ENCODE assay signal across 9 mouse cellular contexts in genomic region chr2:32963544-32963943, GRCm38 (mm10). TPM values are rescaled to one million over a fixed set of nuclear protein-coding genes. Genes with fewer than 3 reads are reported as not detected.
DNase-seq lines count a peak whose midpoint lies in the region; ATAC-seq and TF ChIP-seq lines count a peak whose summit lies in the region.
"Had no signal": no experiment of that assay in that cellular context is flagged by ENCODE, and none has a peak within 500 bp of the region (broad histone marks: within the 10 kb centered on the region; RNA-seq: fewer than 3 reads in every experiment).

No protein-coding gene starts in this region.

- no peaks in the 10 kb centered on the region for H3K9me3 ChIP-seq in erythroblast, embryonic 14.5 days (ENCODE audit: control insufficient read depth, low read length)
- no peaks in the 10 kb centered on the region for H3K9me3 ChIP-seq in neural tube, embryonic 11.5 days (ENCODE audit: control insufficient read depth, low read length)
- H3K9me3 ChIP-seq in limb, embryonic 13.5 days: no peaks in the 10 kb centered on the region
- no peaks in the 10 kb centered on the region for H3K9me3 ChIP-seq in stomach, postnatal 0 days (ENCODE audit: control insufficient read depth, low read length)

- no peak overlapping the region for H3K9ac ChIP-seq in neural tube, embryonic 11.5 days (ENCODE audit: low read length)
- H3K9ac ChIP-seq in limb, embryonic 13.5 days: peak overlapping the region; percentile 99
- H3K9ac ChIP-seq in stomach, postnatal 0 days (ENCODE audit: low read length): no peak overlapping the region; the same call in 1 of the 2 replicates

- no peak for TF ChIP-seq EP300 in stomach, postnatal 0 days (optimal IDR thresholded peaks at IDR 0.05)

- peaks cover 81% of the 10 kb centered on the region for H3K4me1 ChIP-seq in erythroblast, embryonic 14.5 days (ENCODE audit: control insufficient read depth)
- H3K4me1 ChIP-seq in neural tube, embryonic 11.5 days (ENCODE audit: control insufficient read depth, insufficient read depth, low read length): peaks cover 25% of the 10 kb centered on the region
- H3K4me1 ChIP-seq in limb, embryonic 13.5 days: peaks cover 54% of the 10 kb centered on the region
- H3K4me1 ChIP-seq in stomach, postnatal 0 days (replicated peaks; ENCODE audit: control insufficient read depth, insufficient read depth): peaks cover 3% of the 10 kb centered on the region; the same call in 1 of the 2 replicates

- no peak for TF ChIP-seq CTCF in stomach, postnatal 0 days (IDR thresholded peaks at IDR 0.05; ENCODE audit: low read depth)

- no peak overlapping the region for H3K27ac ChIP-seq in neural tube, embryonic 11.5 days (ENCODE audit: low read depth, low read length)
- H3K27ac ChIP-seq in limb, embryonic 13.5 days: no peak overlapping the region
- H3K27ac ChIP-seq in stomach, postnatal 0 days (replicated peaks): no peak overlapping the region

- 68% methylated on average over 4 of the region's 4 CpGs for WGBS in neural tube, embryonic 11.5 days
- 68% methylated on average over 4 of the region's 4 CpGs for WGBS in limb, embryonic 13.5 days
- 57% methylated on average over 4 of the region's 4 CpGs for WGBS in stomach, postnatal 0 days

- peak overlapping the region; percentile 75 for H3K4me3 ChIP-seq in erythroblast, embryonic 14.5 days (replicated peaks)
- peak overlapping the region; percentile 95 for H3K4me3 ChIP-seq in neural tube, embryonic 11.5 days (ENCODE audit: low read depth, low read length)
- peak overlapping the region; percentile 89 for H3K4me3 ChIP-seq in limb, embryonic 13.5 days
- no peak overlapping the region for H3K4me3 ChIP-seq in stomach, postnatal 0 days (ENCODE audit: low read depth, low read length)

- peaks cover 32% of the 10 kb centered on the region for H3K36me3 ChIP-seq in erythroblast, embryonic 14.5 days (ENCODE audit: control insufficient read depth)
- peaks cover 8% of the 10 kb centered on the region for H3K36me3 ChIP-seq in neural tube, embryonic 11.5 days (ENCODE audit: control insufficient read depth, insufficient read depth, low read length)
- peaks cover 28% of the 10 kb centered on the region for H3K36me3 ChIP-seq in limb, embryonic 13.5 days
- peaks cover 11% of the 10 kb centered on the region for H3K36me3 ChIP-seq in stomach, postnatal 0 days (ENCODE audit: control insufficient read depth, insufficient read depth, low read length)

- DNase-seq in neural tube, embryonic 11.5 days (ENCODE audit: low spot score): no peak
- no peak for DNase-seq in neural tube, embryonic 10.5 days (ENCODE audit: extremely low spot score, low spot score)
- no peak for DNase-seq in stomach, postnatal 0 days (ENCODE audit: low spot score)
- no peak for DNase-seq in lung, postnatal 10 days
- DNase-seq: lung, adult 18-20 months had no signal

- ATAC-seq in erythroblast, adult 5-6 weeks (replicated peaks; ENCODE audit: low FRiP score, poor library complexity, severe bottlenecking): no peak
- no peak for ATAC-seq in neural tube, embryonic 11.5 days (ENCODE audit: insufficient read depth, low FRiP score, low TSS enrichment)
- no peak for ATAC-seq in limb, embryonic 13.5 days (ENCODE audit: low FRiP score, low read depth)
- no peak for ATAC-seq in stomach, postnatal 0 days (ENCODE audit: low FRiP score, low TSS enrichment)
- ATAC-seq in CD4-positive, CD25-positive, alpha-beta regulatory T cell, adult 4 months: no peak

- peak overlapping the region; percentile 95 for H3K4me2 ChIP-seq in neural tube, embryonic 11.5 days (ENCODE audit: low read depth)
- H3K4me2 ChIP-seq in limb, embryonic 13.5 days (replicated peaks): peak overlapping the region; percentile 95
- peak overlapping the region; percentile 89 for H3K4me2 ChIP-seq in stomach, postnatal 0 days (replicated peaks; ENCODE audit: low read depth)

- H3K27me3 ChIP-seq in erythroblast, embryonic 14.5 days (ENCODE audit: control insufficient read depth): no peaks in the 10 kb centered on the region
- no peaks in the 10 kb centered on the region for H3K27me3 ChIP-seq in neural tube, embryonic 11.5 days (ENCODE audit: control insufficient read depth, insufficient read depth, low read length)
- H3K27me3 ChIP-seq in limb, embryonic 13.5 days: no peaks in the 10 kb centered on the region
- H3K27me3 ChIP-seq in stomach, postnatal 0 days (ENCODE audit: control insufficient read depth, insufficient read depth, low read length): no peaks in the 10 kb centered on the region

RNA-seq across cellular contexts. Expression of gene Lrsam1, which starts 2.1 kb away (rescaled TPM):
- 0.18 and 0.20 TPM in 2 replicates for polyA plus RNA-seq in erythroblast, embryonic 14.5 days (2012)
- 3.1 and 6.5 TPM in 2 replicates for total RNA-seq in erythroblast, adult 5-6 weeks (2015; ENCODE audit: low replicate concordance)
- 1.7 and 3.5 TPM in 2 replicates for total RNA-seq in erythroblast, adult 5-6 weeks (2017; ENCODE audit: low replicate concordance)
- 10.2 and 12.6 TPM in 2 replicates for polyA plus RNA-seq in neural tube, embryonic 11.5 days (2014; fragmentation: Nextera tagmentation; extraction: Ambion mirVana)
- polyA plus RNA-seq in limb, embryonic 13.5 days (2015; fragmentation: Nextera tagmentation; extraction: Ambion mirVana): 13.9 and 14.1 TPM in 2 replicates
- polyA plus RNA-seq in stomach, postnatal 0 days (2015; fragmentation: Nextera tagmentation; extraction: Ambion mirVana): 5.3 and 5.5 TPM in 2 replicates
- polyA plus RNA-seq in CD4-positive, CD25-positive, alpha-beta regulatory T cell, adult 4 months (2017; shearing (Covaris generic)): 10 to 100 TPM in 1 of 2 experiments, 1 to 10 TPM in 1; 5.5 to 11.1 TPM

RNA-seq across cellular contexts. Expression of gene Rpl12, which starts 2.2 kb away (rescaled TPM):
- polyA plus RNA-seq in erythroblast, embryonic 14.5 days (2012): 157 and 173 TPM in 2 replicates
- 305 and 430 TPM in 2 replicates for total RNA-seq in erythroblast, adult 5-6 weeks (2015; ENCODE audit: low replicate concordance)
- total RNA-seq in erythroblast, adult 5-6 weeks (2017; ENCODE audit: low replicate concordance): 287 and 320 TPM in 2 replicates
- 147 and 152 TPM in 2 replicates for polyA plus RNA-seq in neural tube, embryonic 11.5 days (2014; fragmentation: Nextera tagmentation; extraction: Ambion mirVana)
- 159 and 175 TPM in 2 replicates for polyA plus RNA-seq in limb, embryonic 13.5 days (2015; fragmentation: Nextera tagmentation; extraction: Ambion mirVana)
- 141 and 157 TPM in 2 replicates for polyA plus RNA-seq in stomach, postnatal 0 days (2015; fragmentation: Nextera tagmentation; extraction: Ambion mirVana)
- 100 to 1,000 TPM in 1 of 2 experiments, 10 to 100 TPM in 1; 43.5 to 613 TPM for polyA plus RNA-seq in CD4-positive, CD25-positive, alpha-beta regulatory T cell, adult 4 months (2017; shearing (Covaris generic))

RNA-seq across cellular contexts. Expression of gene Slc2a8, which starts 18.3 kb away (rescaled TPM):
- polyA plus RNA-seq in erythroblast, embryonic 14.5 days (2012): 4.3 and 7.0 TPM in 2 replicates
- 1.2 and 2.3 TPM in 2 replicates for total RNA-seq in erythroblast, adult 5-6 weeks (2015; ENCODE audit: low replicate concordance)
- 0.34 and 0.98 TPM in 2 replicates for total RNA-seq in erythroblast, adult 5-6 weeks (2017; ENCODE audit: low replicate concordance)
- polyA plus RNA-seq in neural tube, embryonic 11.5 days (2014; fragmentation: Nextera tagmentation; extraction: Ambion mirVana): 12.4 and 13.3 TPM in 2 replicates
- polyA plus RNA-seq in limb, embryonic 13.5 days (2015; fragmentation: Nextera tagmentation; extraction: Ambion mirVana): 27.3 and 28.9 TPM in 2 replicates
- polyA plus RNA-seq in stomach, postnatal 0 days (2015; fragmentation: Nextera tagmentation; extraction: Ambion mirVana): 12.1 and 12.8 TPM in 2 replicates
- 1 to 10 TPM; 1.7 to 3.3 TPM for polyA plus RNA-seq in CD4-positive, CD25-positive, alpha-beta regulatory T cell, adult 4 months (2017; shearing (Covaris generic))
